Mouse (Mus musculus) lung, postnatal 0 days (tissue): ENCODE measurements around the gene Mrgpra9.

Experiments used
- CTCF ChIP-seq: IDR thresholded peaks from 2 replicates; pipeline ENCODE4 v1.5.1; 2016; ENCODE audit warnings: antibody characterized with exemption, mild to moderate bottlenecking
- EP300 ChIP-seq: IDR thresholded peaks from 2 replicates; pipeline ENCODE4 v1.6.1; 2016; ENCODE audit warnings: antibody characterized with exemption, mild to moderate bottlenecking, control low read depth

DNA sequence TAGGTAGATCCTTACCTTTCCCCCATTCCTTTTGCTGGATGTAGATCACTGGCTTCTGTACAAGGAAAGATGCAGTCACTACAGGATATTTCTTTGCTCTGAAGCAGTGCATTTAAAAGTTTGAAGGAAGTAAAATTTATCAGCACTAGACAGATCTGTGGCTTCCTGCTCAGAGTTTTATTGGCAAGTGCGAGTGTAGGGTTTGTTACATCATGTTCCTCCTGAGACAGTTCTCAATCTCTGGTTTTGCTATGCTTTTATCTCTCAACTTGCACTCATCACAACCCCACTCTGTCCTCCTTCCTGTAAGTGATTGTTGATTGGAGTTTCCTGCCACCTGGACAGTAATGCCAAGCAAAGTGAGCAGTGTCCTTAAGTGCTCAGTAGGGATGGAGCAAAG is at the start of gene Mrgpra9:
- no peak for TF ChIP-seq CTCF
- no peak for TF ChIP-seq EP300
